Mouse (Mus musculus) B cell, adult (primary cell): ENCODE data around the gene Ugt2b34. TPM values are rescaled to one million over a fixed set of nuclear protein-coding genes. Genes with fewer than 3 reads are reported as not detected.

Experiments
- total RNA-seq: library from RNA; stranded (reverse); gene quantifications from 4 replicates; pipeline ENCODE4 v1.2.4, GENCODE M21; 2023; ENCODE audit not compliant: inconsistent age

Gene Ugt2b34
- total RNA-seq = not detected in 4 replicates

DNA sequence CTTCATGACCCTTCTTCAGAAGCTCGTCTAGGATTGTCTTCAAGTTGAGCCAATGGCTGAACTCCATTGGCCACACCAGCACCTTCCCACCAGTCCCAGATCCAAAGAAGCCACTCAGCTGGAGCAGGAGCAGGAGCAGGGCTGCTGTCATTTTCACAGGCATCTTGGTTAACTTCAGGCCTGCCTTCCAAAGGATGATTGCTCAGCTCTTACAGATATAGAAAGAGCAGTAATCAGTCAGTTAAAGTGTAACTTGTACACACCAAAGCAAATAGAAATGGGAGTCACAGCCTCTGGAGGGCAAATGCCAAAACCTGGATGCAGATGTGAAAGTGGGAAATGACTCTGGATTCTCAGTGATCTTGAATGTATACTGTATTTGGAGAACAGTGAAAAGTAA lies at the start of gene Ugt2b34:
Ugt2b34 (minus strand) TSS at position 180 of the 400 bp plus-strand sequence.

GRCm38 (mm10) chr5:86926426-86926825 lies 19.7 kb upstream of the Ugt2b34 start, which contains the start of gene Ugt2b1:
TSS of gene Ugt2b1 (minus strand) at chr5:86926530.

Other genes with a start within 250 kb of the Ugt2b34 start
- gene Tmprss11b, start 230.6 kb downstream of the Ugt2b34 start, total RNA-seq = not detected in 4 replicates
- gene Tmprss11e, start 161.1 kb downstream of the Ugt2b34 start, total RNA-seq = not detected in 4 replicates
- gene Ythdc1, start 102.7 kb downstream of the Ugt2b34 start, total RNA-seq = 209 to 233 TPM (median 221 TPM) in 4 replicates
- gene Ugt2b1, start 19.6 kb upstream of the Ugt2b34 start, total RNA-seq = not detected in 4 replicates
- not detected in 4 replicates for gene Ugt2b35, start 93.9 kb upstream of the Ugt2b34 start, total RNA-seq
- not detected in 4 replicates for gene Ugt2b36, start 185.6 kb upstream of the Ugt2b34 start, total RNA-seq
- not detected in 4 replicates for gene Ugt2b5, start 233.4 kb upstream of the Ugt2b34 start, total RNA-seq